Mouse (Mus musculus): ENCODE results near the gene Nacc1.
A peak's percentile ranks its signal among the peaks of the same experiment; 100 is the strongest.

Gene Nacc1

GRCm38 (mm10) chr8:84714161-84714560 lies 26.5 kb upstream of the Nacc1 start:
- DNase-seq (ENCODE audit: low spot score): no peak

- no peak for DNase-seq (ENCODE audit: low spot score)
These were observed 25.7 kb upstream of the Nacc1 start for GRCm38 (mm10) chr8:84713381-84713780.

GRCm38 (mm10) chr8:84712759-84713120 lies 25.1 kb upstream of the Nacc1 start:
- no peak for DNase-seq (ENCODE audit: low spot score)

DNA sequence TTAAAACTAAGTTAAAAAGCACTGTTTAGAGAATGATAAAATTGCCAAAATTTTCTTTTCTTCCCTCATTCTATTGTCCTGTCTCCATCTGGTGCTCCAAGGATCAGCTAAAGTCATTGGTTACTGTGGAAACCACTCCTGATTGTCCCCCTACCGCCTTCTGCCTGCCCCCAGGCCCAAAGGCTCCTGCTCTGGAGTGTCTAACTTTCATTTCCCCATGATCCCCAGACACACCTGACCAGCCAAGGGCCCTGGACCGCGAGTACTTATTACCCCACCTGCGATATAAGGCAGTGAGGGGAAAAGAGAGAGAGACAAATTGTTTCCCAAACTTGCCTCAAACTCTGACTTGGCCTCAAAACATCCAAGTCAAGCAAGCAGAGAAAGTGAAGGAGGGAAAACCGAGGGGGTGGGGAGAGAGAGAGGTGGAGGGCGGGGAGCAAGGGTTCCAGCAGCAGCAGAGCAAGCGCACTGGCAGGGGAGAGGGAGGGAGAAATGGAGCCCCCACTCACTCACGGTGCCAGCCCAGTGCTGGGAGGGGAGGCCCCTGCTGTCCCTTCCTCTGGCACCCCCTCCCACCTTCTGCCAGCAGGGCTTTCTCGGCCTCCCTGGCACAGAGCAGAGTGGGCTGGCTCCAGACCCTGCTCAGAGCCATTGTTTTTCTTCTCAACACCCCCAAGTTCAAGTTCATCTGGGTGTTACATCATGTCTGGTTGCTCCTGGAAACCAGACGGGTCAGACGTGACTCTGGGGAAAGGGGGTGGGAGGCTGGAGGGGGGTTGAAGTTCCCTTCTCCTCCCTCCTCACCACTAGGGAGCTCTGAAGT lies 24.5 kb upstream of the Nacc1 start:
- peak; percentile 72 for DNase-seq (ENCODE audit: low spot score)

- DNase-seq (ENCODE audit: low spot score): no peak
These were observed 23.6 kb upstream of the Nacc1 start for GRCm38 (mm10) chr8:84711312-84711711.

DNA sequence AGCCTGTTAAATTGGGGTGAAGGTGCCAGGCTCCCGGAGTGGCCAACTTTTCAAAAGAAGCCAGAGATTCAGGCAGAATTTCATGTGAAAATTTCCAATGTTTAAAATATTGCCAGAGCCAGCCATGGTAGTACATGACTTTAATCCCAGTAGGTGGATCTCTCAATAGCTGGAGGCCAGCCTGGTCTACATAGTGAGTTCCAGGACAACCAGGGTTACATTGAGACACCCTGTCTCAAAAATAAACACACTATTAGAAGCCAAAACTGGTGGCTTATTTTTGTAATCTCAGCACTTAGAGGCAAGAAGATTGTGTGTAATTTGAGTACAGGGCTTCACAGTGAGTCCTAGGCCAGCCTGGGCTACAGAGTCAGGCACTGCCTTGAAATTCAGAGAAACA lies 22.3 kb upstream of the Nacc1 start:
- peak; percentile 72 for DNase-seq (ENCODE audit: low spot score)

GRCm38 (mm10) chr8:84708774-84709475 lies 21.3 kb upstream of the Nacc1 start:
- peak; percentile 88 for DNase-seq (ENCODE audit: low spot score)

GRCm38 (mm10) chr8:84708071-84708541 lies 20.4 kb upstream of the Nacc1 start:
- DNase-seq (ENCODE audit: low spot score): no peak

DNA sequence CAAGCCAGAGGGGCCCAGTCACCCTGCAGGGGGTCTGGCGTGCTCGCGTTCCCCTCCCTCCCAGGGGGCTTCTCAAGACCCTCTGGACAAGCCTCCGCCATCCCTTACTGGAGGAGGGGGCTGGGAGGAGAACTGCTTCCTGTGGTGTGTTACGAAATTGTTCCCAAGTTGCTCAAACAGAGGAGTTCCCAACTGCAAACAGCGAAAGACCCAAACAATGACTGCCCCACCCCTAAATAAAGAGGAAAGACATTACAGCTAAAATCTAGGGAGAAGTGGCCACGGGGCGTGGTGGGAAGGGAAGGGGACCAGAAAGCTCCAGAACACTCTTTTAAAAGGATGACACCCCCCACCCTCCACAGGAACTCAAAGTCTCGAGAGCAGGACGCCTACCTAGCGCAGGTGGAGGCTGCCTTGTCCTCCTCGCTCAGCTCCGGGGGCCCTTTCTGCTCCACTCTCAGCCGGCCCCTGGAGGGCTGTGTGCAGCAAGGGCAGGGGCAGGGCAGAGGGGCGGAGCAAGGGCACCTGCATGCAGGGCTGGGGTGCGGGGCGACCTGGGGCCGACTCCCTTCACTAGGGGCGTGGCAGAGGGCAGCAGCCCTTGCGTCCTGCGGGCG lies 19.7 kb upstream of the Nacc1 start:
- DNase-seq (ENCODE audit: low spot score): no peak

GRCm38 (mm10) chr8:84706610-84707266 lies 19.1 kb upstream of the Nacc1 start:
- DNase-seq (ENCODE audit: low spot score): no peak

GRCm38 (mm10) chr8:84705960-84706359 lies 18.3 kb upstream of the Nacc1 start:
- DNase-seq (ENCODE audit: low spot score): no peak

DNA sequence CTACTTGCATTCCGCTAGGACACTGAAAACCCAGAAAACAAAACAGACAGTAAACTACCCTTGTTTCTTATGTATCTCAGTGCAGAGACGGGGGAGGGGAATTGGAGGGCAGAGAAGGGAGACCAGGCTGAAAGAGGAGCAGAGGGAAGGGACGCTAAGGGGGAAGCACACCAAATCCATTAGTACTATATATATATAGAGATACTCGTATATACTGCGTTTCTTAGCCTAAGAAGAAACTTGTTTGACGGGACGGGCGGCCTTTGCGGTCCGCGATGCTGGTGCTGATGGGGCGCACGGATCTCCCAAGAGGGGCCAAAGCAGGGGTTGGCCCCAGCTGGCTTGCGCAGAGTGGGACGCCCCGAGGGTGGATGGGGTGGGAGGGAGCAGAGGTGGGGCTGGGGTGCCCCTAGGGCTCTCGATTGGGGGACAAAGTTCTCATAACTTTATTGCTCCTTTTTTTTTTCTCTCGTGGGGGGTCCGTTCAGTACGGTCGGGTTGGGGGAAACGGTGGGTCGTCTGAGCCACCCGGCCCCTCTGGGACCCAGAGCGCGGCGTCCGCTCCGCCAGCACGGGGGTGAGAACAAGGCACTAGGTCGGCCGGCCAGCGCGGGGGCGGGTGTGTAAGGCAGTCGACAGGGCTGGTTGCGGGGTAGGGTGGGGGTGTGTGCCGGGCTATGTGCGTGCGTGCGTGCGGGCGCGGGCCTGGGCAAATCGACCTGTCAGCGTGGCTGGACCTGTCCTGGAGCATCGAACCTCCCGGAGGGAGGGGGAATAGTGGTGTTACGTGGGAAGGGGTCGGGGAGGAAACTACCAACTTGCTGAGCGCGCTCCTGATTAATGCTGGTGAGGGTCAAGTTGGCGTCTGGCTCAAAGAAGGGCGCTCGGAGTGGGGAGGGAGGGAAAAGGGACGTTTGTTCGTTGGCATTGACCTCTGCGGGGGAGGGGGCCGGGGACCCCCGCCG lies 17.5 kb upstream of the Nacc1 start:
- DNase-seq (ENCODE audit: low spot score): no peak

DNA sequence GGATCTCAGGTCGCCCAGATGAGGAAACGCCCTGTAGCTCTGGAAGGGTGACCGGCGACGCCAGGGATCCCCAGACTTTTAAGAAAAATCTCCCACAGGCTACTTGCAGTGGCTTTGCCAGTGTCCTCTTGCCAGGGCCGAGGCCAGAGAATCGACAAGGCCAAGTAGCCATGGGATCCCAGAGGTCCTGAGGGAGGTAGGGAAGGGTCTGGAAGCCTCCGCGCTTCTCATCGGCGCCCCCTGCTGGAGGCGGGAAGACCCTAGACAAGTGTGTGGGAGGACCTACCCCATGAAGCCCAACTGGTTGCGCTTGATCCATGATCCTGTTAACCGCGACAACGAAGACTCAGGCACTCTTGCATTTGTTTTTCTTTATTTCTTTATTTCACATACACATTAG lies 16.7 kb upstream of the Nacc1 start:
- no peak for DNase-seq (ENCODE audit: low spot score)

- DNase-seq (ENCODE audit: low spot score): no peak
These were observed 16.0 kb upstream of the Nacc1 start for GRCm38 (mm10) chr8:84703466-84704249.

DNA sequence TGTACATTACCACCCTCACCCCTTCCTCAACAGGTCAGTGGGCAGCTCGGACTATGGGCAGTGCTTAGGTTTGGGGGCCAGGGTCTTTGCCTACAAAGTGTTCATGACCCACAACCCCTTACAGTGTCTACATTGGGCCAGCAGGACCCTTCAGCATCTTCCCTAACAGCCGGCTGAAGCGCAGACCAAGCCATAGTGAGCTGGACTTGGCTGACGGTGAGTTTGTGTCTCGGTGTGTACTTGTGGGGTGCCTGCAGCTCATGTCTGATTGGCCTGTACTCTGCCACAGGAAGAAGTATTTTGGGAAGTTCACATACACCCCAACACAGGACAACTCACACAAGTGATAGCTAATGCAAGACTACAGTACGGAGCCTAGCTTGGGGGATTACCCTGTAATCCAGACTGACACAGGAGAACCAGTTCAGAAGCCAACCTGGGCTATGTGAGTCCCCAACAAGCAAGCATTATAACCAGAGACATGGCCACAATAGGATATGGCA lies 15.4 kb upstream of the Nacc1 start:
- no peak for DNase-seq (ENCODE audit: low spot score)

DNA sequence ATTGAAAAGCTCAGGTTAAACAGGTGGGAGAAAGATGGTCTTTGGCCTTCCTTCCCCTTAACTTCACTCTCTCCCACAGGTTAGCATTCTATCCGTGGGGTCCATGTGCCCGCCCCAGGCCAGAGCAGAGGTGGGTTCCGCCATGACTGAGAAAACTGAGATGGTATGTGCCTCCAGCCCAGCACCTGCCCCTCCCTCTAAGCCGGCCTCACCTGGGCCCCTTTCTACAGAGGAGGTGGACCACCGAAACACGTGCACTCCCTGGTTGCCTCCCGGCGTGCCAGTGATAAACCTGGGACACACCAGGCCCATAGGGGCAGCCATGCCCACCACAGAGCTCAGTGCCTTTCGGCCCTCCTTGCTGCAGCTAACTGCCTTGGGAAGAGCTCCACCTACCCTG lies 14.9 kb upstream of the Nacc1 start:
- DNase-seq (ENCODE audit: low spot score): no peak

DNA sequence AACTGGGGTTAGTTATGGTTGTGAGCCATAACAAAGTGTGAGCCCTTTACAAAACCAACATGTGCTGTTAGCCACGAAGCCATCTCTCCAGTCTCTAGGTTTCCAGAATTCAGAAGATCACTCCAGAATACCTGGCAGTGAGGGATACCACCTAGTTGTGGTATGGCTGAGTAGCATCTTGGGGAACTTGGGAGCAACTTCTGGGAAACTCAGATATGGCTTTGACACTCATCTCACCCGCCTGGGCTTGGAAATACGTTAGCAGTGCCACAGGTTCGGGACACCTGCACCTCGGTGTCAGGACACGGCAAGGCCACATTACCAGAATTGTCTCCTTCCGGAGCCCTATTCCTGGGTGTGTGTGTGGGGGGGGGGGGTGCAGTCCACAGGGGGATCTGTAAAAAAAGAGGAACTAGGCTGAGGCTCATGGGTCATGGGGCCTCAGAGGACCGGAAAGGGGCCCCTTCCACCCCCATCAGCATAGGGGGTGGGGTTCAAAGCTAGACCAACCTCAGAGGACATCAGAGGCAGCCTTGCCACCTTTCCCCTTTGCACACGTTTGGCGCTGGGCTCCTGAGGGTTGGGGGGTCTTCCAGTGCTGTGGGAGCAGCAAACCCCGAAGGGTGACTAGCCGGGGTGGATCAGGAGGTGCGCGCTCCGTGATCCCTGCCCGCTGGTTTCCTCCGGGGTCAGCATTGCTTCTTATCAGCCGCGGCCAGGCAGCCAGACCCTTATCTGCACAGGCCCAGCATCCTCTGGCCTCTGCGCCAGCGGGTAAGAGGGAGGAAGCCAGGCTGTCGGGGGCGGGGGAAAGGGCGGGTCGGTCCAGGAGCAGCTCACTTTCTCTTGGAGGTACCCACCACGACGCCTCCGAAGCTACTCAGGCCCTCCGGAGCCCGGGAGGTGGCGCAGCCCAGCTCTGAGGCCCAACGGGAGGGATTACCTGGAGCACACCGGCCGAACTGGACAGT lies 13.6 kb upstream of the Nacc1 start, which contains the start of gene Lyl1:
Lyl1 (plus strand) TSS at position 517 of the 971 bp plus-strand sequence.
- no peak for DNase-seq (ENCODE audit: low spot score)

DNA sequence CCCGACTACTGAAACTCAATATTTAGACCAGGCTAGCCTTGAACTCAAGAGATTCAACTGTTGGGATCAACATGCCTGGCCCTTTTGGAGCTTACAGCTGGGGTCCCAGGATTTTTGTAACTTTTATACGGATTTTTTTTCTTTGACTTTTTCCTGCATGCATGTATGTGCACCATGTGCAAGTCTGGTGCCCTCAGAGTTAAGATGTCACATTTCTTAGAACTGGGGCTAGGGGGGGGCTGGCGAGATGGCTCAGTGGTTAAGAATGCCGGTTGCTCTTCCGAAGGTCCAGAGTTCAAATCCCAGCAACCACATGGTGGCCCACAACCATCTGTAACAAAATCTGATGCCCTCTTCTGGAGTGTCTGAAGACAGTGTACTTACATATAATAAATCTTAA lies 12.9 kb upstream of the Nacc1 start:
- DNase-seq (ENCODE audit: low spot score): no peak

DNA sequence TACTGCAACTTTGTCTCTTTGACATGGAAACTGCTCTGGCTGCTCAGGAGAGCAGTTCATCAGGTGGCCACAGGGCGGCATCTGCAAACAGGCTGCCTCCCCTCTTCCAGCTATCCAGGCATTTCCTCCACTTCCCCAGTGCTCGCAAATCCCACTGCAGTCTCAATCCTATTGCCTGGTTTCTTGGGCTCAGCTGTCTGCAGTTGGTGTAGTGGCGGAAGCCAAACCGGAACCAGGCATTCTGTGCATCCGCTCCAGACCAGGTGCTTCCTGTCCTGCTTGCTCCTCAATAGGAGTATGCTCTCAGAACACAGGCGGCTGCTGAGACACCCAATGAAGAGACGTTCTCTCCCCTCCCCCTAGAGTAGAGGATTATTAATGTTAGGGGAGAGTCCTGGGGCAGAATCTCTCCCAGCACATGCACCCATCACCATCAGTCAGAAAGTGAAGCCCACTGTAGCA lies 12.2 kb upstream of the Nacc1 start:
- peak; percentile 74 for DNase-seq (ENCODE audit: low spot score)

Measured in adipocyte (in vitro differentiated cells).